Mouse (Mus musculus) c-Kit-negative CD71-positive TER-119-positive erythroid progenitor cells, embryonic 14.5 days (primary cell): ENCODE results near the gene Dennd2d.
A peak's percentile ranks its signal among the peaks of the same experiment; 100 is the strongest.

Experiments
- DNase-seq: peaks from one replicate; pipeline ENCODE4 v3.0.0-alpha.2; 2013; ENCODE audit warnings: low read depth, low spot score

Dennd2d gene

GRCm38 (mm10) chr3:106496045-106496721 lies 14.0 kb downstream of the Dennd2d start:
- DNase-seq, result no peak

DNA sequence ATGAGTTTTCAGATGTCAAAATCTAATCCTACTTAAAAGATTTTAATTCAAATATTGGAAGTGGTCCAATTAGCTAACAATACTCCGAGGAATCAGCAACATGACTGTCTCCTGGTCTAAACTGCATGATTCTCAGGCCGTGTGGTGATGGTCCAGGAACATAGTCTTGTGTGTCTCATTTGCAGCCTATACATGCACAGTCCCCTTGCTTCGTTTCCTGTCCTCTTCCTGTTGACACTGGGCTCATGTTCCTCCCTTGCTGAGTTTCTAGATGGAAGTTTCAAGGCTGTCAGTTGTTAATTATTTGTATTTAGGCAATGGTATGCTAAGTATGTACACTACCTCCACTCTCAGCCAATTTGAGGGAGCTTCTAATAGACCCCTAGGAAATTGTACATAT lies 14.8 kb downstream of the Dennd2d start:
- no peak for DNase-seq

GRCm38 (mm10) chr3:106500510-106500909 lies 18.3 kb downstream of the Dennd2d start:
- no peak for DNase-seq

DNA sequence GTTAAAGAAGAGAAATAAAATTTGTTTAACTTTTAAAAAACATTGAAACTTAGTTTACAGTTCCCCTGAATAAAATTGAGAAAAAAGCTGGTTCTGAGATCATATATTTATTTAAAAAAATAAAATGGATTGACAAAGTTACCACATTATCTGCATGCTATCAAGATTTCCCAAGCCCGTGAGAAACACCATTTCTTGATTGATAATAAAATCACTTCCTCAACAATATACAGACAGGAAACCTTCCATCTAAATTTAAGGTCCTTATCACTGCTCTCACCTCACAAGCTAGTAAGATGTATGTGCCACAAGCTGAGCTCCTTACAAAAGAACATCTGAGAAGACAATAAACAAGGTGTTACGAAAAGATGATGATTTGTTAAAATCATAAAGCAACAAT lies 20.7 kb downstream of the Dennd2d start:
- no peak for DNase-seq

DNA sequence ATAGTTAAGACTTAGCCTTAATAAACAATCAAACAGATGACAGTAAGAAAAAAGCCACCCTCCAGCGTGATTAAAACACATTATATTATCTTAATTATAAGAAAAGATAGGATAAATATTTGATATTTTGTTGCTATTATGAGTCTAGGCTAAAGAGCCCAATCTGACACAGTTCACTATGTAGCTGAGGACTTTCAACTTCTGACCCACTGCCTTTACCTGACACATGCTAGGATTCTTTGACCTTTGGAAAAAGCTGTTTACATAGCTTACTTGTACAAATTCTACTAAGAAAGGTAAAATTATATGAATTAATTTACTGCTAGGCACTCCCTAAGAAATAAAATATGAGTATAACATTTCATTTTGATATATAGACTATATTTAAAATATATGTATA lies 28.5 kb downstream of the Dennd2d start:
- DNase-seq, result no peak

- DNase-seq, result no peak
These were observed 32.8 kb downstream of the Dennd2d start for GRCm38 (mm10) chr3:106515016-106515415.

DNA sequence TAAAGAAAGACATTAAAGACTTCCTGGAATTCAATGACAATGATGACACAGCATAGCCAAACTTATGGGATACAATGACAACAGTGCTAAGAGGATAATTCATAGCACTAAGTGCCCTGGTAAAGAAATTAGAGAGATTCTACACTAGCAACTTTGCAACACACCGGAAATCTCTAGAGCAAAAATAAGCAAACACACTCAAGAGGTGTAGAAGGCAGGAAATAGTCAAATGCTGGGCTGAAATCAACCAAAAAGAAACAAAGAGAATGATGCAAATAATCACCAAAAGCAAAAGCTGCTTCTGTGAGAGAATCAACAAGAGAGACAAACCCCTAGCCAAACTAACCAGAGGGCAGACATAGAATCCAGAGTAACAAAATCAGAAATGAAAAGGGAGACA lies 40.5 kb downstream of the Dennd2d start:
- no peak for DNase-seq

DNA sequence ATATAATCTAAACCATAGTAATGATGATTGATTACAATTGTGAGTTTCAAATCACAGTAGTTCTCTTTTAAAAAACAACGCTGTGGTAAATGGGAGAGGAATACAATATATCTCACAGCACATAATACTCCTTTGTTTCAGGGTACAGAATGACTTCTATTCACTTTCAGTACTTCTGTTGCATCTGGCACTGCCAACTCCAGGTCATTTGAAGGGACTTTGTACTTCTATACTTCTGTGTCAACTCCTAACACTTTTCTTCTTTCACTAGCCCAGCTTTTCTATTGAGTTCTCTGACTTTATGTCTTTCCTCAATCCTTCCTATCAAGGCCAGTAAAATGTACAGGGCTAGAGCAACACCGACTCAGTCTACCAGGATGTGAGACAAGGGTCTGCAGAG lies 44.2 kb downstream of the Dennd2d start:
- no peak for DNase-seq

GRCm38 (mm10) chr3:106528032-106528431 lies 45.8 kb downstream of the Dennd2d start:
- DNase-seq, result no peak

- DNase-seq, result no peak
These were observed 51.1 kb downstream of the Dennd2d start for GRCm38 (mm10) chr3:106533277-106533676.

- no peak for DNase-seq
These were observed 62.6 kb downstream of the Dennd2d start for GRCm38 (mm10) chr3:106544721-106545316.

DNA sequence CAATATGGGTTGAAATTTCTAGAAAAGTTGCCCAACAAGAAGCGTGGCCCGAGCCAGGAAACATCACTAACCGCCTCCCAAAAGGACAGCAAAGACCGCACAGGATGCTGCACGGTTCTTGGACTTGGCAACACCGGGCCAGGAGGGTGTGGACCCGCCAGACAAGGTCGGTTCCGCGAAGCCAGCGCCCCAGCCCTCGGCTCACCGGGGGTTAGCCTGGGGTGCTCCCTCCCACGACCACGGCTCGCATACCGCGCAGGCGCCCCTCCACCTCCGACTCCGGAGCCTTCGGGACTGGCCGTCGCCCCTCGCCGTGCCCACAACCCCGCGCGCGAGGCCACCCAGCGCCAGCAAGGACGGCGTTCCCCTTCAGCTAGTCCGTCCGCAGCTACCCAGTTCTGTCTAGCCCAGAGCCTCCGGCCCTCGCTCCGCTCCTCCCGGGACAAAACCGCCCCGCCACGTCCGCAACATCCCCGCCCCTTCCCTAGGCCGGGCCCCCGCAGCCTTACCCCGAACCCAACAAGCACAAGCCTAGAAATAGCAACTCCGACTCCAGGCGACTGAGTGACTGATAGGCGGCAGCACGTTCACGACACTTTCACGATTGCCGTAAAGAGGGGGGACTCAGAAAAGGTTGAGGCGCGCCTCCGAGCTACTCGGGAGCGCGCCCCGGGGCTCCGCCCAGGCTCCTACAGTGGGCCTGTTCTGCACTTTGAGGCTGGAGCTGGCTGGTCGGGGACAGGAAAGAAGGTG lies 65.1 kb downstream of the Dennd2d start, which contains the start of the genes Dram2 and Cept1:
Gene Dram2, plus strand, starts transcription at position 628 of the 753 bp plus-strand sequence.
Gene Cept1, minus strand, starts transcription at position 632 of the 753 bp plus-strand sequence.
- DNase-seq, result peak; percentile 89

- DNase-seq, result peak; percentile 22
These were observed 65.8 kb downstream of the Dennd2d start for GRCm38 (mm10) chr3:106547924-106548539.

DNA sequence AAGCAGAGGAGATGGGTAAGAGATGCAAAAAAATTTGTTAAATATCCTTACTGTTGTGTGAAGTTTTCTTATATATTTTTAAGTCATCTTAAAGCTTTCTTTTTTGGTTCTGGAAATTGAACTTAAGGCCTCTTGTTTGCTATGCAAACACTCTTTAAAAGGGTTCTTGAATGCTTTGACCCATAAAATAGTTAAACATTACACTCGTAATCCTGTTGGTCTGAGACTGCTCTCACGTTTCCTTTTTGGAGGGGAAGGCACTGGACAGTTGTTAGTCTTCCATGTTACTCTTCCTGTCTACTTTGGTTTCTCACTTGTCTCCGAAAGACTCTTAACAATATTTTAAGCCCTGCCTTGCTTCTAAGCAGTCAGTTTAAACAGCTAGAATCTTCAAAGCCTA lies 66.8 kb downstream of the Dennd2d start:
- DNase-seq, result no peak
